Mouse (Mus musculus): ENCODE data around the gene Fmo3.

The Fmo3 gene

DNA sequence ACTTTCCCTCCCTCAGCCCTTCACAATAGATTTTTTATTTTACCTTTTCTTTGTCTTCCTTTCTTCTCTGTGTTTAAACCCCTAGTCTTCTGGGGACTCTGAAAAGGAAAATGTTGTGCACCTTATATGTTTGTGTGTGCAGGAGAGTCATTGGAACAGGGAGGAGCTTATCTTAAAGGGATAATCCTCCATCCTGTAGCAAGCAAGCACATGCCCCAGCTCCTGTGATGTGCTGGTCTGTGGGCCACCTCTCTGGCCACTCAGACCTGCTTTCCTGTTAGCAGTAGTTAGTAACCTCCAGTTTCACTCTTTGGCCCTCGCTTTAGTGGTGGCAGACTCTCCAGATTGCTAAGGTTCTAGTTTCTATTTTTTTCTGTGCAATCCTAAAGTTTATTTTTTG lies at the start of gene Fmo3:
Gene Fmo3, minus strand, starts transcription at position 101 of the 400 bp plus-strand sequence.
- DNase-seq (ENCODE audit: low read depth, low spot score) = no peak

- DNase-seq (ENCODE audit: low read depth, low spot score) = no peak
Observed at GRCm38 (mm10) chr1:163023075-163023474, 38.7 kb upstream of the Fmo3 start.

DNA sequence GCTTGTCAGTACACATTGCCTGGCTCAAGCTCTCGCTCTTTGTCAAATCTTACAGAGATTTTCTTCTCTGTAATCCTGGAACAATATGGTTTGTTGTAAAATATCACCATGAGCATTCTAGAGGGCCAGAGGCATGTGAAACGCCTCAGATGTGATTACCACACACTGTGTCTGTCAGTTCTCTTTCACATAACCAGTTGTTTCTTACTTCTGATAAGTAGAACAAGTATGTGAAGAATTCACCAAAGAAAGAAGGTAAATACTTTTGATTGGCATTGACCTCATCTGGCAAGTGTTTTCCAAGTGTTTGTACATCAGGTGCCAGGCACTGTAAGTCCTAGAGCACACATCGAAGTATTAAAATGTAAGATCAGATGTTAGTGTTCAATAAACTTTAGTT lies 24.9 kb upstream of the Fmo3 start:
- no peak for DNase-seq (ENCODE audit: low read depth, low spot score)

DNA sequence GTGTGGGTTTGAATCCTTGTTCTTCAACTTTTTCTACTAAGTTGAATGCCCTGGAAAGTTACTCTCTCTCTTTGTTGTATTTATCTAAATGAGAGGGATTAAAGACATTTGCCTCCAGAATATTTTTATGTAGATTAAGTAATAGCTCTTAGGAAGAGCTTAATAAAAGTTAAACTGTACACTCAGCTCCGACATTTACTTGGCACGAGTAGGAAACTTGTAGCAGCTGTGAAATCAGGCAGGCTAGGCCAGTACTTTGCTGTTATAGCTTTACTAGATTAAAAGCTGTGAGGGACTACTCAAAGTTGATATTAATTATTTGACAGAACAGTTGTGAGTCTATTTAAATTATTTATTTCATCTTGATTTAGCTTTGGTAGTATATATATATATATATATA lies 19.2 kb upstream of the Fmo3 start:
- no peak for DNase-seq (ENCODE audit: low read depth, low spot score)

GRCm38 (mm10) chr1:163001271-163001829 lies 17.0 kb upstream of the Fmo3 start:
- DNase-seq (ENCODE audit: low read depth, low spot score) = no peak

DNA sequence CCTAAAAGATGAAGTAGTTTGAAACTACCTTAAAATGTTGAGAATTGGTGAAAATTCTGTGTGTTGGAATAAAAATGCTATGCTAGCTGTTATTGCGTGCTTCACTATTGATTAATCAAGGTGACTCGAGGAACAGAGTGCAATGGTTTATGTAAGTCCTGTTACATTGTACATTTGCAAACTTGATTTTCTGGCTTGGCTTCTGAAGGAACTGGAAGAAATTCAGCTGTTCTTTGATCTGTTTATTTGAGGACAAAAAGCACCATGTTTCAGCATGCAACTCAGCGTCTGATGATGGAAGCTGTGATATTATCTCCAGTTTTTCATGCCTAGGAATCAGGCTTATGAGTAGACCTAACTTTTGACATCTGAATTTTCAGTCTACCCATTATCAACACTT lies 3.2 kb upstream of the Fmo3 start:
- DNase-seq (ENCODE audit: low read depth, low spot score) = no peak

DNA sequence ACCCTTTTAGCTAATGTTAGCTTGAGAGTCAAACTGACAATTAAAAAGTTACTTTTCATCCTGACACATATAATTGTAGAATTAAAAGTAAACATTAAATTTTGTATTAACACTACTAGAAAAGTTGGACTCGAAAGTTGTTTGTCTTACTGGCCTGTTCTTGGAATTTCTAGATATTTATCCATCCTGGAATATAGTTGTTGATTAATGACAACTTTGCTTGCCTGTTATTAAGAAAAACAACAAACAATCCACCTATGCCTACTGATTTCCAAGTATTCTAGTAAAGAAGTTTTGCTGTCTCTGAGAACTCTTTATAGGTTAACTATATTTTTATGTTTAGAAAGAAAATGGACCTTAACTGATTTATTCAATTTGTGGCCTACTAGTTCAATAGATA lies 2.4 kb upstream of the Fmo3 start:
- DNase-seq (ENCODE audit: low read depth, low spot score) = no peak

GRCm38 (mm10) chr1:162986121-162986748 lies 1.9 kb upstream of the Fmo3 start:
- DNase-seq (ENCODE audit: low read depth, low spot score) = no peak

- no peak for DNase-seq (ENCODE audit: low read depth, low spot score)
Observed at GRCm38 (mm10) chr1:162963556-162963955, 20.8 kb downstream of the Fmo3 start.

DNA sequence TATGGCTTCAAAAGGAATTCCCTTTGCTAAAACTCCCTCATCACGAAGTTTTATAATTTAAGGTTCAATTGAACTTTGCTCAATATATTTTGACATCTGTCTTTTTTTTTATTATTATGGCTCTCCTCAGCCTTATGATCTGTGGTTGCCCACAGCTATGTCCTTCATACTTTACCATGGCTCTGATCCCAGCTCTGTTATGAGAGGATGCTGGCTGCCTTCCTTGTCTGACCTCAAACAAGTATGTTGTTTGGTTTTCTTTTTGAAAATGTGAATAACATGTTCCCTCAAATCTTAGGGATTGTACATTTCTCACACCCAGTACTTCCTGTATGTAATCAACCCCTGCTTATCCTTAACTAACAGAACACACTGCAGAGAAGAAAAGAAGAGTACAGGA lies 26.9 kb downstream of the Fmo3 start:
- DNase-seq (ENCODE audit: low read depth, low spot score) = no peak

DNA sequence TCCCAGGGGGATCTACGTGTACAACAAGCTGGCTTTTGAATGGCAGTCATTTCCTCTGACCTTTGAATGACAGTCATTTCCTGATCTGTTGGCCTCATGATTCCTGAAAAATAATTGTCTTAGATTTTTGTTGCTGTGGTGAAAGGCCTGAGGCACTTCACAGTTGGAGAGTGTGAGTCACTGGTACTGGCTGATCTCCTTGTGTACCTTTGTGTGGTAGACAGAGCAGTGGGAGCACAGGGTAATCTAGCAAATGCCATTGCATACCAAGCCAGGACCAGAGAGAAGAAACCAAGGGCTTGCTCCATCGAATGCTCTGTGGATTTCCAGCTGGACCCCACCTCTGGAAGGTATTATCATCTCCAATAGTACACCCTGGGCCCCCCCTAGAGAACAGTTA lies 31.2 kb downstream of the Fmo3 start:
- no peak for DNase-seq (ENCODE audit: low read depth, low spot score)

- DNase-seq (ENCODE audit: low read depth, low spot score) = no peak
Observed at GRCm38 (mm10) chr1:162949763-162950162, 34.6 kb downstream of the Fmo3 start.

- no peak for DNase-seq (ENCODE audit: low read depth, low spot score)
Observed at GRCm38 (mm10) chr1:162947934-162948333, 36.4 kb downstream of the Fmo3 start.

- no peak for DNase-seq (ENCODE audit: low read depth, low spot score)
Observed at GRCm38 (mm10) chr1:162946837-162947558, 37.3 kb downstream of the Fmo3 start.

DNA sequence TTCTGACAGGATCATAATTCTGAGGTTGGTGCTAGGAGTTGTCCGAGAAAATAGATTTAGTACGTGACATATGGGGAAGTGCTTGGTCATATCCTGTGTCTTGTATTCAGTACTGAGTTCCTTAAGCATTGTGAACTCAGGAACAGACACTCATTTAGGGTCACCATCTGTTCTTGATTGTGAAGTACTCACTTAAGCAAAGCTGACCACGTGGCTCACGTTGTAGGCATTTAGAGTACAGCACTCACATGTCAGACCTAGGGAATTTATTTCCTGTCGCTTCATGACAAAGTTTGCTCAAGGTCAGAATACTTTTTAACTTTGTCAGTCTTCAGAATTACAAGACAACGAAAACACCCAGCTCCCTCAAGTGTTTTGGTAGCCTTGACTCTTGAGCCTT lies 40.6 kb downstream of the Fmo3 start:
- DNase-seq (ENCODE audit: low read depth, low spot score) = no peak

DNA sequence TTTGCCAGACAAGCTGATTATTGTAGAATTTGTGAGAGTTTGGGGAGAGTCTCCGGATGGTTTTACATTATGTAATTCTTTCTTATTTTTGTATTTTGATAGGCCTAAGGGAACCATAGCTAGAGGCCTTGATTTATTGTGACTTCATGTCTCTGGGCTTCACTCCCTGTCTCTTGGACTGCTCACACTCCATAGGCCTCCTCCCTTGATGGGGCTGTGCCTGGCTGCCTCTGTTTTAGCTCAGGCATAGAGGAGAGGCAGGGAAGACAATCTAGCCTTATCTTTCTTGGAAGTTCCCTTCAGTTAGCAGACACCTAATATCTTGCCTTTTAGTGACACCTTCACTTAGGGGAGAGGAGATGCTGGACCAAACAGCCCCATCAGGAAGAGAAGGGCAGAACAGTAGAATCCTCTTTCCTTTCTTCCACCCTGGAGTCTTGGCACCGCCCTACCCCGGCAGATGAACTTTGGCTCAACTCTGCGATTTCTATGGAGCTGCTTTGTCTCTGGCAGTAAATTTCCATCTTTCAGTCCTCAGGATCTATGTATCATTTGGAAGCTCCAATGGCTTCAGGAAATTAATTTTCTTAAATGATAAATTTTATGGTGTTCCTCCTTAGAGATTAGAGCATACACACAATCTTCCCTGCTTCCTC lies 45.5 kb downstream of the Fmo3 start:
- no peak for DNase-seq (ENCODE audit: low read depth, low spot score)

- no peak for DNase-seq (ENCODE audit: low read depth, low spot score)
Observed at GRCm38 (mm10) chr1:162937970-162938695, 46.2 kb downstream of the Fmo3 start.

- DNase-seq (ENCODE audit: low read depth, low spot score) = no peak
Observed at GRCm38 (mm10) chr1:162937415-162937814, 46.9 kb downstream of the Fmo3 start, which contains the start of gene Fmo6. TSS of gene Fmo6 (minus strand) at chr1:162937515.

GRCm38 (mm10) chr1:162934374-162935012 lies 49.8 kb downstream of the Fmo3 start:
- DNase-seq (ENCODE audit: low read depth, low spot score) = no peak

GRCm38 (mm10) chr1:162932386-162932785 lies 51.9 kb downstream of the Fmo3 start:
- no peak for DNase-seq (ENCODE audit: low read depth, low spot score)

DNA sequence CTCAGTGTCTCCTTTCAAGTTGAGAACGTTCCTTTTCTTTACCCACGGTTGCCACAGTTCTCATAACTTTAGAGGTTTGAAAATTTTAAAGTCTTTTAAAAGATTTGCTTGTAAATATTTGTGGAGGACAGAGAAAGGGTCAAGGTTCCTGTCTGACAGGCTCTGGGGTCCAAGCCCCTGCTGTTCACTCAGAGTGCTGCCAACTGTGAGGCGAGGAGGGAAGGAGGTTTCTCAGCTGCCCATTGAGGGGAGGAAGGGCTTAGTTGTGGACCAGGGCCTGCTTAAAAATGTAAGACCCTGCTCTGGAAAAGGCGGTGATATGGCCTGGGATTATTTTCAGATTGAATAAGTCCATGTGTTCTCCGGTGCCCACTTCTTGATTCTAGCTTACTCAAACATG lies 52.4 kb downstream of the Fmo3 start:
- no peak for DNase-seq (ENCODE audit: low read depth, low spot score)

Measured in CD4-positive, CD25-positive, alpha-beta regulatory T cell, adult 2 months (primary cell).